Mouse (Mus musculus) cortical plate, adult 2 months (tissue): Measurements from ENCODE around the gene Phkb. TPM values are rescaled to one million over a fixed set of nuclear protein-coding genes. Genes with fewer than 3 reads are reported as not detected.

ENCODE experiments used
- H3K27ac ChIP-seq: fragments of 200-500 bp; 2 replicates; pipeline ENCODE4 v1.5.1; 2012; ENCODE audit warnings: low read length, control low read depth, inconsistent platforms; ENCODE audit not compliant: insufficient read depth
- H3K4me1 ChIP-seq: fragments of 200-500 bp; 2 replicates; pipeline ENCODE4 v1.6.1; 2011; ENCODE audit warnings: low read length; ENCODE audit not compliant: control insufficient read depth, insufficient read depth
- H3K4me3 ChIP-seq: fragments of 200-500 bp; 2 replicates; pipeline ENCODE4 v1.5.1; 2011; ENCODE audit warnings: mild to moderate bottlenecking, low read length, control low read depth; ENCODE audit not compliant: insufficient read depth
- CTCF ChIP-seq: fragments of 200-500 bp; IDR thresholded peaks from 2 replicates; pipeline ENCODE4 v1.5.1; 2011; ENCODE audit warnings: mild to moderate bottlenecking, control low read depth, low read length; ENCODE audit not compliant: insufficient read depth; ENCODE audit errors: extremely low read depth
- POLR2A ChIP-seq: fragments of 200-500 bp; IDR thresholded peaks from 2 replicates; pipeline ENCODE4 v1.6.1; 2011; ENCODE audit warnings: mild to moderate bottlenecking, low read length, control low read depth; ENCODE audit not compliant: insufficient read depth; ENCODE audit errors: extremely low read depth
- polyA plus RNA-seq: library from polyadenylated mRNA; depleted of rRNA; stranded (reverse); fragments of >200 nt; gene quantifications from 2 replicates; pipeline ENCODE4 v1.2.3, GENCODE M21; 2012; rRNA removed

Gene Phkb
- polyA plus RNA-seq, 1 experiment: 27.1 TPM

DNA sequence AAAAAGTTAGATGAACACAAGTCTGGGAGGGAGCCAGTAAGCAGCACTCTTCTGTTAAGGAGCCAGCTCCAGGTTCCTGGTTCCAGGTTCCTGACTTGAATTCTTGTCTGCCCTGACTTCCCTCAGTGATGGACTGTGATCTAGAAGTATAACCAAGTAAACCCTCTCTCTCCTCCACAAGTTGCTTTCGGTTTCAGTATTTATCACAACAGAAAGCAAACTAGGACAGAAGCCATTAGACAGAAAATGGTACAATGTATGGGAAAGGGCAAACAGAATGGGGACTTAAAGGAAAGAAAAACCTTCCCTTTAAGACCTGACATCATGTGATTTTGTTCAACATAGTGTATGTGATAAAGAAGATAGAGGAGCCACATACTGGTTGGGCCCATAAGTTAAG is 238.7 kb downstream of the Phkb start:
- no peak overlapping the region for H3K27ac ChIP-seq
- TF ChIP-seq CTCF (no peak), POLR2A (no peak)
- no peaks in the 10 kb centered on the region for H3K4me1 ChIP-seq
- no peak overlapping the region for H3K4me3 ChIP-seq

- Histone ChIP-seq H3K4me1 (no peaks in the 10 kb centered on the region), H3K4me3 (no peak overlapping the region), H3K27ac (no peak overlapping the region)
- TF ChIP-seq CTCF (no peak), POLR2A (no peak)
These were observed 242.6 kb downstream of the Phkb start for GRCm38 (mm10) chr8:86083346-86083745.

- H3K4me3 ChIP-seq: no peak overlapping the region
- no peak for TF ChIP-seq POLR2A
- no peak for TF ChIP-seq CTCF
- no peak overlapping the region for H3K27ac ChIP-seq
- H3K4me1 ChIP-seq: no peaks in the 10 kb centered on the region
These were observed 246.0 kb downstream of the Phkb start for GRCm38 (mm10) chr8:86086791-86087190.

GRCm38 (mm10) chr8:86087468-86087867 is 246.7 kb downstream of the Phkb start:
- Histone ChIP-seq H3K4me1 (no peaks in the 10 kb centered on the region), H3K4me3 (no peak overlapping the region), H3K27ac (no peak overlapping the region)
- TF ChIP-seq CTCF: no peak
- TF ChIP-seq POLR2A: no peak

- TF ChIP-seq CTCF (no peak), POLR2A (no peak)
- Histone ChIP-seq H3K4me1 (no peaks in the 10 kb centered on the region), H3K4me3 (no peak overlapping the region), H3K27ac (no peak overlapping the region)
These were observed 249.9 kb downstream of the Phkb start for GRCm38 (mm10) chr8:86090666-86091065.

Other genes starting within 250 kb of the Phkb start
- 21.7 and 25.6 TPM in 2 replicates for gene Neto2, start 140.0 kb upstream of the Phkb start, polyA plus RNA-seq
- 67.4 and 72.5 TPM in 2 replicates for gene Itfg1, start within 50 bp of the Phkb start, polyA plus RNA-seq